Mouse (Mus musculus) small intestine, adult 2 months (tissue): ENCODE results near the gene Habp4.

Experiments used
- CTCF ChIP-seq: fragments of 200-500 bp; IDR thresholded peaks from 2 replicates; pipeline ENCODE4 v1.5.1; 2012; ENCODE audit warnings: low read depth, mild to moderate bottlenecking, control low read depth, inconsistent platforms, low read length, moderate library complexity, mixed read lengths; ENCODE audit not compliant: insufficient replicate concordance, insufficient read length; ENCODE audit errors: extremely low read depth
- POLR2A ChIP-seq: fragments of 200-500 bp; IDR thresholded peaks from 2 replicates; pipeline ENCODE4 v1.6.1; 2012; ENCODE audit warnings: low read depth, mild to moderate bottlenecking, control low read depth, inconsistent platforms, low read length, moderate library complexity

- TF ChIP-seq CTCF (no peak), POLR2A (no peak)
These were observed 39.3 kb downstream of the Habp4 start for GRCm38 (mm10) chr13:64200911-64201310.
